Mouse (Mus musculus) cerebellum, adult 9-10 months (tissue): ENCODE measurements at regions not wholly inside any gene's neighbourhood (a gene's known extent, or its start where the extent isn't known, plus 50 kb on each side); places are given as distances from the start of the nearest gene placed in this dataset.

ENCODE experiments used
- DNase-seq: peaks from one replicate; pipeline ENCODE4 v3.0.0; 2022

DNA sequence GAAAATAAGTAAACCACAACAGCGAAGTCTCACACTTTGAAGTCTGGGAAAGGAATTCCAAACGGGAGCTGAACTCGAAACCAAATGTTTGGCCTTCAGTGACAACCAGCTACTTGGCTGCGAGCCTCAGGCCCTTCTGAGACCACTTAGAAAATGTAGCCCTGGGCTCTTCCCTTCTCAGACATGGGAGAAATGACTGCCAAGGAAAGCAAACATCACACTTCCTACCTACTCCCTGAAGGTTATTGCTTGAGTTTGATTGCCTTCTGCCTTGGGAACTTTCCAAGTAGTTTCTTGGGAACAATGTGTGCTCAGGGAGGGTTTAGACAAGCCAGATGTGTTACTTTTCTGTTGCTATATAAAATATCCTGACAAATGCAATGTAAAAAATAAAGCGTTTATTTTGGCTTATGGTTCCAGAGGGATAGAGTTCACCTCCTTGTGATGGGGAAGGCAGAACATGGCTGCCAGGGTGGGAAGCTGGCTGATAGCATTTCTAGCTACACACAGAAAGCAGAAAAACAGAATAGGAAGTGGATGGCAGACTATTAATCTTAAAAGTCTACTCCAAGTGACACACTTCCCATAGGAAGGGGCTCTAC lies 194.8 kb upstream of the Rack1 start:
- DNase-seq, result no peak

DNA sequence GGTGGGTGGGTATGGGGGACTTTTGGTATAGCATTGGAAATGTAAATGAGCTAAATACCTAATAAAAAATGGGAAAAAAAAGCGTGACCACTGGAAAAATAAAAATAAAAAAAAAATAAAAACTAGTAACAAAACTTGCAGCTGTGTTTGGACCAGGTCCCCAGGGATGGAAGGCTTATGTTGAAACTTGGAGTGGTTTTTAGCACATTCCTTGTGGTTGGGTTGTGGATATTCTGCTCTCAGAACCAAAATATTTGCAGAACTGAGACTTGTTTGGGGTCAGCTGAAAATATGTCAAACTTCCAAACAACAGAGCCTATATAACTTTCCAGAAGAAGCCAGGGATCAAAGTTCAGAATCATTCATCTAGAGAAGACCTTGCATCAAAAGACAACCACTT lies 199.0 kb upstream of the Rack1 start:
- DNase-seq, result no peak

GRCm38 (mm10) chr11:48599573-48600127 lies 200.5 kb upstream of the Rack1 start:
- DNase-seq, result peak; percentile 1

DNA sequence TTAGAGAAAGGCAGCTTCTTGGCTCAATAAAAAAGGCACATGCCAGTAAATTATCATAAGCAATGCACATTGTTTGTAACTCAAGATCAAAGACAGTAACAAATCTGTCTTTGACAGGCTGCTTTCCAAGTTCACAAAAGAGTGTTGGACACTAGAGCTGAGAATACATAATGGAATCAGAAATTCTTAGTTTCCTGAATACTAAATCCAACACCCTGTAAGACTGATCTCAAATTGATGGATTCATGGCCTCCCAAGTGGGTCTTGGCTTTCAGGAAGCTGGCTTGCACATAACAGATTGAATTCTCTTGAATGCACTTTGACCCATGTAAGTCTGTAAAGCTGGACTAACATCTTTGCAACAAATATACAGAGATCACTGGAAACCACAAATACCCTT lies 201.1 kb upstream of the Rack1 start:
- DNase-seq, result no peak

- DNase-seq, result no peak
Measured at GRCm38 (mm10) chr11:48594429-48594828, 205.7 kb upstream of the Rack1 start.

DNA sequence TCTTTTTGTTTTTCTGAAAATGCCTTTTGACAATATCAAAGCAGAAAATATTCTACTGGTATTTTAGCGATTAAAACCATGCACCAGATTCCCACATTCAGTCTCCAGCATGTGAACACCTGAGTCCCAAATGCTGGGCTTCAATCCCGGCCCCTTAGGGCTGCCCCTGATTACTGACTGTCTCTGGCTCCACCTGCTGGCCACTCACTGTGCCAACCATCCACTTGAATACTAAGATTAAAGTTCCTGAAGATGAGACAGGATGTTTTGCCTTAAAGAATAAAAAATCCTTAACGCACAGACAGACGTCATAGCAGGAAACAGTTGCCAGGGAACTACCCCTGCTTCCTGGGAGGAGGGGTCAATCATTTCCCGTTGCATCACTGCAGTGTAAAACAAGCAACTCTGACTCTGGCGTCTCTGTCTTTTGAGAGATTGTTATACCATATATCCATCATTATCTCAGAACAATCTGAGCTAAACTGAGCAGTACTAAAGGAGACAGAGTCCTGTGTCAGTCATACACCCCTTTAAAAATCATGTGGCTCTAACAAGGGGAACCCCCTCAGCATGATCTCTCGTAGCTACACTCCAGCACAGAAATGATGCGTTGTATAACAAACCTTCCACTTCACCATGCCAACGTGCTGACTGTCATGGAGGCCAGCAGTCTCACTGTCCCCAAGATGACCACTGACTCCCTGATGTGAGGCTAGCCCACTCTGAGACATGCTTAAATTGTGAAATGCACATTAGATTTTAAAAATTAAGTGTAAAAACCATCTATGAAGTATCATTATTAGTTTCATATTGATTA lies 211.1 kb upstream of the Rack1 start:
- peak; percentile 1 for DNase-seq

DNA sequence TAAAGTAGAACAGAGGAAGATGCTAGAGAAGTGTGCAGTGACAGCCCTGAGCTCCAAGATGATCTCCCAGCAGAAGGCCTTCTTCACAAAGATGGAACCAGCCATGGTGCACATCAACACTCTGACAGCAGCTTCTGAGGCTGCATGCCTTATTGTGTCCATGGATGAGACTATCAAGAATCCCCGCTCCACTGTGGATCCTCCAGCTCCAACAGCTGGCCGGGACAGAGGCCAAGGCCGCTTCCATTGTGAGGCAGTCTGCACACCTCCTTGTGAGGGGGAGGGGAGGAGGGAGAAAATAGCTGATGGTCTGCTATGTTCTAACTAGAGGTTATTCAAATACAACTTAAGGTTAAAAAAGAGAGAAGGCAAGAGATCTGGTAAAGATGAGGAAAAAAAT lies 231.4 kb upstream of the Rack1 start:
- DNase-seq, result no peak

- no peak for DNase-seq
Measured at GRCm38 (mm10) chr11:48567583-48568562, 232.3 kb upstream of the Rack1 start.

GRCm38 (mm10) chr11:48558053-48558452 lies 242.1 kb upstream of the Rack1 start:
- DNase-seq, result no peak

- no peak for DNase-seq
Measured at GRCm38 (mm10) chr11:48552006-48552405, 248.1 kb upstream of the Rack1 start.

DNA sequence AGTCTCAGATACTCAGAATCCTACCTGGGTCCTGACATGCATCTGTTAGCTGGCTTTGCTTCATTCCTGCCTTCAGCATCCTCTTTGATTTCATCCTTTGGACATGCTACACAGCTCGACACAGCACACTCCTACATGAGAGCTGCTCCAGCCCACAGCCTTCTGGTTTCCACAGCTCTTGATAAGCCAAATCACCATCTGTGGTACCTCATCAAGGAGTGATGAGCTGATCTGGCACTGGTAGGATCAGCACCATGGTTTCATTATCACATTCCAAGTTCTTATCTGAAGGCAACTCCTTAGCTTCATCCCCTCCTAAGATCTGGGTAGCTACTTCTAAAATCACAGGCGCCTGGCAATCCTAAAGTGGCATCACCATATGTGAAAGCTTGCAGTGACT lies 248.9 kb upstream of the Rack1 start:
- no peak for DNase-seq

DNA sequence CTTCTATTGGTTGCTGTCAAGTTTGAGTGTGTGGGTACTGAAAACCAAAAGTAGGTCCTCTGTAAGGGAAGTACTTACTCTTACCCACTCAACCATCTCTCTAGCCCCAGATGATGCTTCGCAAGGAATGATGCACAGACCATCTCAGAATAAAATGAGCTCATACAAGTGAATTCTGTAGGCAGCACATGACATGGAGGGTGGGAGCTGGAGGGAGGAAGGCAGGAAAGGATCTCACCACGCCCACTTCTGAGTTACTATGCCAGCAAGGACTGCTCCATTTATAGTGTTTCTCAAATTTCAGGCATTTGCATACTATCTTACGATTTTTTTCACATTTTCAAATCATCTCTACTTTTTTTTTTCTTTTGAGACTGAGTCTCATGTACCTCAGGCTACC lies 273.8 kb upstream of the Rack1 start:
- DNase-seq, result no peak

- DNase-seq, result no peak
Measured at GRCm38 (mm10) chr11:48525517-48525916, 274.6 kb upstream of the Rack1 start.

DNA sequence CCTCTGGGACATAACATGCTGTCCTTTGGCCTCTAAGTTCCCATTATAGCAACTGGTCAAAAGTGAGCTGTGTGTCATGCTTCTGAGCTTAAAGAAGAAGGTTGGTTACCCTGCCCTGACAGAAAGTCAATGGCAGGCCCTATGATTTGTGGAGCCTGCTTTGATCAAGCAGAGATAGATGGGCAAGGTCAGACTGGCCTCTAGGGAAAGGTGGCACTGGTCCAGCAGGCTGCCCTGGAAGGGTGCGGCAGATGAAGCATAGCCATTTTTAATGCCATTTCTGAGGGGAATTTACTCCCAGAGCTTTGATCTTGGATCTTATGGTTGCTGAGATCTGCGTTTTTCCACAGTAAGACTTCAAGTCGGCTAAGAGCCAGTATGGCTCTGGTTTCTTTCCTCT lies 293.2 kb upstream of the Rack1 start:
- DNase-seq, result no peak

- no peak for DNase-seq
Measured at GRCm38 (mm10) chr11:48502011-48502806, 297.9 kb upstream of the Rack1 start.

GRCm38 (mm10) chr11:48499057-48499456 lies 301.1 kb upstream of the Rack1 start:
- no peak for DNase-seq

- no peak for DNase-seq
Measured at GRCm38 (mm10) chr11:48488308-48488707, 311.8 kb upstream of the Rack1 start.

DNA sequence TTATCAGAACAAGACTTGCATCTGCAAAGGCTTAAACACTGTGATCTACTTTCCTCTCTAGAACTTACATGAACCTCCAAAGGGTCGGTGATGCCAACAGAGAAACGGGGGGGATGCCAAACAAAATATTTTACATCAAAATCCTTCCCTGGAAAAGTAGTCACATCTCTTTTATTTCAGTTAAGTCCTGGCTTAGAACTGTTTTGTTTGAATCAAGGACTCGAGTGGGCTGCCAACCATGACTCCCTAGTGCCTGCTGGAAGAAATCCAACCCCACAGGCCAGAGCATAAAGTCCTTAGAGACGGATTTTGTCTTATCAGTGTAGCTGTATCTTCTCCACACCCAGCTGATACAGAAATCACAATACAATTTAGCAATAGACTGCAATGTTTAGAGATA lies 336.1 kb upstream of the Rack1 start:
- DNase-seq, result no peak

DNA sequence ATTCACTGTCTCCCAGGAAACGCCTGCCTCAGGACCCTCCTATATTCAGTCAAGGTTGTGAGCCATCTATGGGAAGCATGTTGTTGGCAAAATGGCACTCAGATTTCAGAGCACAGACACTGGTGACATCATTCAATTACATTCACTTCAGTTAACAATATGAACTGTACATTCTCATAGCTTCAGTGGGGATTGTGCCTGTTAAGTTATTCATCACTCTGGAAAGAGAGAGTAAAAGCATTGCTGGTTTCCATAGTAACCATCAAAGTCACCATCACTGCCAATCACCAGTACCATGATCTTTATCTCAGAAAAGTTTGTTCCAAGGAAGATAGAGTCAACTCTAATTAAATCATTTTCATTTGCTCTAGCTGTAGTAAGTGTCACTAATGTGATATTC lies 350.2 kb upstream of the Rack1 start:
- no peak for DNase-seq

DNA sequence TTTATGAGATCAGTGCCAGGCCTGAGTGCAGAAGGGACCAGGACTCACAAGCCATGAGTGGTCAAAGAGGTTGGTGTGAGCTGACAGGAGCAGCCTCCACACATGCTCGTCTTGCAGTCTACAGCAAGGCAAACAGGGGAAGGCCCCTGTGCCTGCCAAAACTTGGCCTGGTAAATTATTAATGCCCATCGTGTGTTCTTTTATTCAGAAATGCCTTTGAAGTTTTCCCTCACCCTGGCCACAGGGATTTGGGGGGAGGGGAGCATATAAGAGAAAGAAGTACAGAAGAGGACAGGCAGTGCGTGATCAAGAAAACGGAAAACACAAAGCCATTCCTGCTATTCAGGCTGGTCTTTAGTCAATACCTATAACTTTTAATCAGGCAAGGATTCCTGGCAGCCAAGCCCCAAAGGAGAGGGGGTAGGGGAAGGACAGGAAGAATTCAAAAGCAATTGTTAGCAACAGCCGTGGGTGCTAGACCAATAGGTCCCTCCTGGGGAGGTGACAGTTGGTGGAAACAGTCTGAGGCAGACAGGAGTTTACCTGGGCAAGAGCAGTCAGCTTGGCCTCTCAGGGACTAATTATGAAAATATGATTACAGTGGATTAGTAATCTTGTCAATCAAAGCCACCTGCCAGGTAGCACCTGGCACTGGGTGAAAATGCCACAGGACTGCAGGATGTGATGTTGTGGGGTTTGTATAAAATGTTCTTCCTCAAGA lies 357.4 kb upstream of the Rack1 start:
- DNase-seq, result no peak

- no peak for DNase-seq
Measured at GRCm38 (mm10) chr11:48436712-48437111, 363.4 kb upstream of the Rack1 start.

DNA sequence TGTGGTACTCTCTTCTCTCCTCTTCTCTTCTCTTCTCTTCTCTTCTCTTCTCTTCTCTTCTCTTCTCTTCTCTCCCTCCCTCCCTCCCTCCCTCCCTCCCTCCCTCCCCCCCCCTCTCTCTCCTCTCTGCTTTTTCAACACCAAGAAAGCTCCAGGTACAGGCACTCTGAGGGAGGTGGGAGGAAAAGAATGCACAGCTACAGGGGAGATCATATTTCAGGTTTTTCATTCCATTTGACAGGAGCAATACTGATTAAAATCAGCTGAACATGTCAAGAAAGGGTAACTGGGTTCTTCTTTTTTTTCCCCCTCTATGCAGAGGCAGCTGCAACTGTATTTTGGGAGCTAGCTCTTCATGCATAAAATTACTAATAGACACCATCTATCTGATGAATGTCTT lies 368.8 kb upstream of the Rack1 start:
- no peak for DNase-seq
